Mouse (Mus musculus) midbrain, embryonic 13.5 days (tissue): ENCODE measurements around the gene Camk2g. TPM values are rescaled to one million over a fixed set of nuclear protein-coding genes. Genes with fewer than 3 reads are reported as not detected.

Experiments
- ATAC-seq: fragments of 200-750 bp; cut with Nextera tagmentation; 2 replicates; pipeline ENCODE4 v1.8.0; 2017; ENCODE audit warnings: mild to moderate bottlenecking, moderate TSS enrichment, moderate library complexity
- H3K27ac ChIP-seq: fragments of 300-500 bp; sonication (generic); 2 replicates; pipeline ENCODE4 v1.5.1; 2015; ENCODE audit warnings: inconsistent platforms, mild to moderate bottlenecking, moderate library complexity
- H3K27me3 ChIP-seq: fragments of 300-500 bp; sonication (generic); 2 replicates; pipeline ENCODE4 v1.6.1; 2015; ENCODE audit warnings: mild to moderate bottlenecking, inconsistent platforms
- H3K36me3 ChIP-seq: fragments of 300-500 bp; sonication (generic); 2 replicates; pipeline ENCODE4 v1.6.1; 2015; ENCODE audit warnings: mild to moderate bottlenecking, inconsistent platforms
- H3K4me1 ChIP-seq: fragments of 300-500 bp; sonication (generic); replicated peaks from 2 replicates; pipeline ENCODE4 v1.6.1; 2015; ENCODE audit warnings: inconsistent platforms
- H3K4me2 ChIP-seq: fragments of 300-500 bp; sonication (generic); replicated peaks from 2 replicates; pipeline ENCODE4 v1.6.1; 2015; ENCODE audit warnings: moderate library complexity, mild to moderate bottlenecking, inconsistent platforms
- H3K4me3 ChIP-seq: fragments of 300-500 bp; sonication (generic); replicated peaks from 2 replicates; pipeline ENCODE4 v1.5.1; 2015; ENCODE audit warnings: mild to moderate bottlenecking, inconsistent platforms
- H3K9ac ChIP-seq: fragments of 300-500 bp; sonication (generic); replicated peaks from 2 replicates; pipeline ENCODE4 v1.6.1; 2015; ENCODE audit warnings: mild to moderate bottlenecking, inconsistent platforms
- H3K9me3 ChIP-seq: fragments of 300-500 bp; sonication (generic); 2 replicates; pipeline ENCODE4 v1.6.1; 2016; ENCODE audit warnings: mild to moderate bottlenecking, inconsistent platforms
- WGBS: fragments of 180-500 bp; shearing (Covaris S2); methylation state at CpG from one replicate; pipeline ENCODE4 v1.1.7; 2015; 5-methylcytosine and 5-hydroxymethylcytosine counted together
- polyA plus RNA-seq: library from polyadenylated mRNA; unstranded; fragments of >200 nt; fragmentation: Nextera tagmentation; extraction: Ambion mirVana; gene quantifications from 2 replicates; pipeline ENCODE4 v1.2.1, GENCODE M21; 2015

The Camk2g gene
- polyA plus RNA-seq: 84.2 and 86.8 TPM in 2 replicates

GRCm38 (mm10) chr14:20793758-20794531 is at the start of gene Camk2g:
Gene Camk2g, minus strand, starts transcription at chr14:20794088.
- Histone ChIP-seq H3K4me2 (peak within 1 kb of the TSS; percentile 73), H3K27ac (peak within 1 kb of the TSS; percentile 85), H3K27me3 (no peaks in the 10 kb centered on the region; the same call in 1 of the 2 replicates), H3K9ac (peak within 1 kb of the TSS; percentile 86), H3K4me3 (peak within 1 kb of the TSS; percentile 84), H3K4me1 (peaks cover 51% of the 10 kb centered on the region), H3K9me3 (no peaks in the 10 kb centered on the region), H3K36me3 (peaks cover 23% of the 10 kb centered on the region)
- peak; percentile 90 for ATAC-seq
- under 1% methylated on average over 53 of the region's 76 CpGs for WGBS

DNA sequence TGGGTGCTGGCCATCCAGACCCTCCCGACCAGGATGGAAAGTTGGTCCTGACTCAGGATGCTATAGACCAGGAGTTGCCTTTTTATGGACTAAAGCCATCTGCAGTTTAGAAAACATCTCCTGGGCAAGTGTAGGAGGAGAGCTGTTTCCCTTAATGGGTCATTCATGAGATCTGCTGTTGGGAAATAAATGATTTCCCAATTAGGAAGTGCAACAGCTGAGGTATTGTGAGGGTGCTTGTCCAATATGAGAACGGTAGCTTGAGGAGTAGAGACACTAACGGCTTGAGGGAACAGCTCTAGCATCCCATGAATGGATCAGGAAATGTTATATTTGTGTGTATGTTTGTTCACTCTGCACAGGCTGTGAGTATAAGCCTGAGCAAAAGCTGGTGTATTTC is 48.7 kb upstream of the Camk2g start:
- WGBS: 75% methylated on average over 3 of the region's 3 CpGs
- H3K4me3 ChIP-seq: no peak overlapping the region
- H3K4me2 ChIP-seq: no peak overlapping the region
- no peaks in the 10 kb centered on the region for H3K36me3 ChIP-seq
- no peaks in the 10 kb centered on the region for H3K4me1 ChIP-seq
- H3K9me3 ChIP-seq: no peaks in the 10 kb centered on the region
- H3K9ac ChIP-seq: no peak overlapping the region
- no peak for ATAC-seq
- peaks cover 3% of the 10 kb centered on the region for H3K27me3 ChIP-seq
- H3K27ac ChIP-seq: no peak overlapping the region

DNA sequence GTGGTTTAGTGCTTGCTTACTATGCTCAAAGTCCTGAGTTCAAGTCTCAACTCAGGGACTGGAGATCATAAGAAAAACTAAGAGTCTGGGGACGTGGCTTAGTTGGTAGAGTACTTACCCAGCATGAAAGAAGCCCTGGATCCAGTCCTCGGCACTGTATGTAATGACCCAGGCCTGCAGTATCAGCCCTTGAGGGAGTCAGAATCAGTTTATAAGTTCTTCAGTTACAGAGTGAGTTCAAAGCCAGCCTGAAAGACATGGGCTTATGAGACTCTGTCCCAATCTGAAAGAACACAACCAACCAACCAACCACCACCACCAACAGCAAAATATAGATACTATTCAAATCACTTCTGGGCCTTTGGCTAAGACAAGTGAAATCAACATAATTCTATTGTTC is 47.6 kb upstream of the Camk2g start:
- H3K4me2 ChIP-seq: no peak overlapping the region
- no peak overlapping the region for H3K27ac ChIP-seq
- no peak overlapping the region for H3K9ac ChIP-seq
- ATAC-seq: no peak
- H3K27me3 ChIP-seq: peaks cover 6% of the 10 kb centered on the region
- WGBS: 86% methylated on average over 2 of the region's 2 CpGs
- H3K36me3 ChIP-seq: no peaks in the 10 kb centered on the region
- H3K4me3 ChIP-seq: no peak overlapping the region
- H3K9me3 ChIP-seq: no peaks in the 10 kb centered on the region
- peaks cover 6% of the 10 kb centered on the region for H3K4me1 ChIP-seq

DNA sequence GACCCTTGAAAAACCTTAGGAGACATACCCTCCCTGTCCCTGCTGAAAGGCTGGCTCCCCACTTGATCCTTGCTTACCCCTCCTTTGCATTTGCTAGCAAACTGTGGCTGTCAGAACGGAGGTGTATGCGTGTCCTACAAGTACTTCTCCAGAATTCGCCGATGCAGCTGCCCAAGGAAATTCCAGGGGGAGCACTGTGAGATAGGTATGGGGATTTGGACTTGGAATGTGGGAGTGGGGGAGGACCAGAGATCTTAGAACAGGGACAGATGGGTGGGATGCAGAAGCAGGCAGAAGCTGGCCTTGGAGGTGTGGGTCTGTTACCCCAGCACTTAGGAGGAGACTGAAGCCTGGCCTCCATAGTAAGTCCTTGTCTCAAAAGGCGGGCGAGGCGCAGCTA is 43.8 kb upstream of the Camk2g start:
- ATAC-seq: no peak
- Histone ChIP-seq H3K27me3 (peaks cover 15% of the 10 kb centered on the region), H3K27ac (no peak overlapping the region), H3K4me1 (peaks cover 6% of the 10 kb centered on the region), H3K4me2 (peak overlapping the region; percentile 96; the same call in 1 of the 2 replicates), H3K36me3 (no peaks in the 10 kb centered on the region), H3K9me3 (no peaks in the 10 kb centered on the region), H3K4me3 (no peak overlapping the region), H3K9ac (no peak overlapping the region)
- 74% methylated on average over 7 of the region's 7 CpGs for WGBS

DNA sequence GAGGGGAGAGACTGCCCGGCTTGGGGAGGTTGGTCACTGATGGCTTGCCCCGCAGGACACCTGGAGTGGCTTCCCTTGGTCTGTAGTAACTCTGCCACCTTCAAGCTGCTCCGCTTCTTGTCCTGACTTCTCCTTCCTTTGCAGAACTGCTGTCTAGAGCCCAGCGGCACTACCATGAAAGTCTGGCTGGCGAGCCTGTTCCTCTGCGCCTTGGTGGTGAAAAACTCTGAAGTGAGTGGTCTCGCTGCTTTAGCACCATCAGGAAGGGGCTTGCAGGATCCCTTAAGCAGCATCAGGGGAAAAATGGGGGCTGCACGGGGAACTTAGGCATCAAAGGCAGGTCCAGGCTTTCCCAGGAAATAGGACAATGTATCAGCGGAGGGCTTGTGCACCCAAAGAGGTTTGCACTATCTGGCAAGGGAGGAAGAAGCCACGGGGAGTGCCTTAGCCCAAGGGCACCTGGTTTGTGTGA is 43.1 kb upstream of the Camk2g start:
- H3K27me3 ChIP-seq: peaks cover 15% of the 10 kb centered on the region
- 8% methylated on average over 10 of the region's 10 CpGs for WGBS
- H3K4me2 ChIP-seq: peak overlapping the region; percentile 96
- peak overlapping the region; percentile 73 for H3K9ac ChIP-seq
- ATAC-seq: no peak
- H3K4me1 ChIP-seq: peaks cover 6% of the 10 kb centered on the region
- no peaks in the 10 kb centered on the region for H3K36me3 ChIP-seq
- H3K4me3 ChIP-seq: peak overlapping the region; percentile 52
- no peak overlapping the region for H3K27ac ChIP-seq
- no peaks in the 10 kb centered on the region for H3K9me3 ChIP-seq

DNA sequence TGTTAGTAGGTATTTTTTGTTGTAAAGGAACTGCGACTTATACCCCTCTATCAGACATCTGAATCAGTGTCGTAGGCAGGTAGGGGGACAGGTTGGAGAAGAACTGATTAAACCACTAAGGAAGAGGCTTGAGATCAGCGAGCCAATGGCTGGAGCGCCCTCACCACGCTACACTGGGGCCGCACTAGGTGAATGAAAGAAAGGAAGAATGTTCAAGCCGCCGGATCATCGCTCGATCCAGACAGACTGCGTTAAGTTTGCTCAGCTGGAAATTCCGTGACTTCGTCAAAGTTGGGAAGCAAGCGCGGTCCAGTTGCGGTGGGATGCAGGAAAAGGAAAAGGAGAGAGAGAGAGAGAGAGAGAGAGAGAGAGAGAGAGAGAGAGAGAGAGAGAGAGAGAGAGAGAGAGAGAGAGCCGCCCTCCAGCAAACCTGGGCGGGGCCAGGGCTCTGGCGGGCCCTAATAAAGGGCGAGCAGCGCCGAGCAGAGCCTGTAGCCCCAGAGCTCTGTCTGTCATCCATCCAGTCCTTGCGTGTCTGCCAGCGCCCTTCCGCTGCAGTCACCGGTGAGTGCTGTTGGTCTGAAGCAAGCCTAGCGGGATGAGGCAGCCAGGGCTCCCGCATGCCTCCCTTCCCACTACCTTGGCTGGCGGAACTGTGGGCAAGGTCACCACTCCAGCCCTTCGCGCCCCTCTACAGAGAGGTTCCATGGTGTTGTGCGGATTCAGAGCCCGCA is 42.5 kb upstream of the Camk2g start, which contains the start of gene Plau:
Plau (plus strand) TSS at position 490 of the 734 bp plus-strand sequence.
- peaks cover 6% of the 10 kb centered on the region for H3K4me1 ChIP-seq
- no peaks in the 10 kb centered on the region for H3K9me3 ChIP-seq
- no peaks in the 10 kb centered on the region for H3K36me3 ChIP-seq
- H3K27ac ChIP-seq: no peak within 1 kb of the TSS
- under 1% methylated on average over 33 of the region's 33 CpGs for WGBS
- H3K9ac ChIP-seq: peak within 1 kb of the TSS; percentile 73
- ATAC-seq: peak; percentile 95
- H3K27me3 ChIP-seq: peaks cover 15% of the 10 kb centered on the region
- H3K4me2 ChIP-seq: peak within 1 kb of the TSS; percentile 96
- peak within 1 kb of the TSS; percentile 52 for H3K4me3 ChIP-seq

GRCm38 (mm10) chr14:20834136-20834535 is 40.2 kb upstream of the Camk2g start:
- 75% methylated on average over 7 of the region's 7 CpGs for WGBS
- H3K9me3 ChIP-seq: no peaks in the 10 kb centered on the region
- H3K4me1 ChIP-seq: peaks cover 6% of the 10 kb centered on the region
- H3K4me3 ChIP-seq: no peak overlapping the region
- no peak overlapping the region for H3K4me2 ChIP-seq
- no peaks in the 10 kb centered on the region for H3K36me3 ChIP-seq
- H3K9ac ChIP-seq: no peak overlapping the region
- H3K27me3 ChIP-seq: peaks cover 15% of the 10 kb centered on the region
- H3K27ac ChIP-seq: no peak overlapping the region
- no peak for ATAC-seq

GRCm38 (mm10) chr14:20833525-20833924 is 39.6 kb upstream of the Camk2g start:
- ATAC-seq: no peak
- Histone ChIP-seq H3K4me3 (no peak overlapping the region), H3K4me2 (no peak overlapping the region), H3K9me3 (no peaks in the 10 kb centered on the region), H3K27ac (no peak overlapping the region), H3K36me3 (no peaks in the 10 kb centered on the region), H3K9ac (no peak overlapping the region), H3K27me3 (peaks cover 15% of the 10 kb centered on the region), H3K4me1 (peaks cover 6% of the 10 kb centered on the region)
- WGBS: 88% methylated on average over 4 of the region's 4 CpGs

GRCm38 (mm10) chr14:20831915-20832314 is 38.0 kb upstream of the Camk2g start:
- ATAC-seq: no peak
- no peak overlapping the region for H3K4me3 ChIP-seq
- H3K27ac ChIP-seq: no peak overlapping the region
- H3K4me1 ChIP-seq: peaks cover 4% of the 10 kb centered on the region
- H3K27me3 ChIP-seq: peaks cover 9% of the 10 kb centered on the region; the same call in 1 of the 2 replicates
- WGBS: 79% methylated on average over 1 of the region's 1 CpGs
- H3K9ac ChIP-seq: no peak overlapping the region
- no peaks in the 10 kb centered on the region for H3K36me3 ChIP-seq
- no peak overlapping the region for H3K4me2 ChIP-seq
- no peaks in the 10 kb centered on the region for H3K9me3 ChIP-seq

DNA sequence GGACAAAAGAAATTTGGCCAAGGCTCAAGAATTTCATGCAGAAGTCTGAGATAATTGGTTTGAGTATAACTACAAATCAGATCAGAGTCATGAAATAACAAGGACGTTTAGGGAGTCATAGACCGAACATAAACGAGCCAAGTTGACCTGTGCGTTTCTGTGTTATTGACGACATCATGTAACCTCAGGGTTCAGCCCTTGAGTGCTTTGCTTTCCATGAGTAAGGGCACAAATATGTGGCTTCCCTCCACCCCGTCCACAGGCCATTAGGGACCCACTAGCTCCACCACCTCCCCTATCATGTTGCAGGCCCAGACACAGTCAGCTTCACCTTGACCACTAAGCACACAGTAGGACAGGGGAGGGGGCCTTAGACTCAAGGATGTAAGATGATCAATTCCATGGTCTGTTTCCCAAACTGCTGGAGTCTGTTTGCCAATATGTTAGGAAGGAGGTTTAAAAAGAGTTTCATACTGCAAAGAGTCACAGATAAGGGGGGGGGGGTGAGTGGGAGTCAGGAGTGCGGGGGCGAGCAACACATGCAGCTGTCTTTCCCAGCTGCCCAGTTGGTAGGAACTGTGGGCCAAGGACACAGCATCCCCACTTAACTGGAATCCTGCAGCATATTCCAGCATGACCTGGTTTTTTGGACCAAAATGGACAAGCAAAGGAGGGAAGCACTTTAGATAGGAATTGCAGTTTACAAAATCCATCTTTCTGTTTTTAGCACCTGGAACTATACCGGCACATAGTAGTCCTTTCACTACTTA is 37.4 kb upstream of the Camk2g start:
- H3K4me1 ChIP-seq: no peaks in the 10 kb centered on the region; the same call in 1 of the 2 replicates
- no peaks in the 10 kb centered on the region for H3K36me3 ChIP-seq
- H3K9me3 ChIP-seq: no peaks in the 10 kb centered on the region
- H3K27ac ChIP-seq: no peak overlapping the region
- no peak overlapping the region for H3K4me3 ChIP-seq
- peaks cover 9% of the 10 kb centered on the region; the same call in 1 of the 2 replicates for H3K27me3 ChIP-seq
- WGBS: 85% methylated on average over 9 of the region's 9 CpGs
- H3K4me2 ChIP-seq: no peak overlapping the region
- H3K9ac ChIP-seq: no peak overlapping the region
- ATAC-seq: no peak

- H3K9ac ChIP-seq: no peak overlapping the region
- no peaks in the 10 kb centered on the region for H3K9me3 ChIP-seq
- ATAC-seq: no peak
- no peak overlapping the region for H3K4me2 ChIP-seq
- H3K27me3 ChIP-seq: peaks cover 3% of the 10 kb centered on the region; the same call in 1 of the 2 replicates
- H3K4me1 ChIP-seq: no peaks in the 10 kb centered on the region
- no peaks in the 10 kb centered on the region for H3K36me3 ChIP-seq
- H3K27ac ChIP-seq: no peak overlapping the region
- WGBS: 93% methylated on average over 12 of the region's 12 CpGs
- no peak overlapping the region for H3K4me3 ChIP-seq
Observed at GRCm38 (mm10) chr14:20829523-20830366, 35.9 kb upstream of the Camk2g start.
